Mouse (Mus musculus): Measurements from ENCODE around the gene Stc2. TPM values are rescaled to one million over a fixed set of nuclear protein-coding genes. Genes with fewer than 3 reads are reported as not detected.

Gene Stc2
- total RNA-seq (2023; ENCODE audit: inconsistent age), result not detected in 4 replicates

GRCm38 (mm10) chr11:31369648-31370286, at the start of gene Stc2:
Gene Stc2, minus strand, starts transcription at chr11:31370074.

Other genes with a start within 250 kb of the Stc2 start
- not detected in 4 replicates for gene Gm17332, start 187.6 kb downstream of the Stc2 start, total RNA-seq (2023; ENCODE audit: inconsistent age)

Measured in B cell, adult (primary cell).